Mouse (Mus musculus) erythroblast, embryonic 14.5 days (primary cell): ENCODE measurements around the gene Fbxo33.

Experiments used
- GATA1 ChIP-seq: IDR thresholded peaks from 2 replicates; pipeline ENCODE4 v1.6.1; 2012; ENCODE audit warnings: low read length, inconsistent platforms, mixed read lengths
- TAL1 ChIP-seq: IDR thresholded peaks from 3 replicates; pipeline ENCODE4 v1.6.1; 2012; ENCODE audit warnings: low read length, inconsistent platforms, mixed read lengths

DNA sequence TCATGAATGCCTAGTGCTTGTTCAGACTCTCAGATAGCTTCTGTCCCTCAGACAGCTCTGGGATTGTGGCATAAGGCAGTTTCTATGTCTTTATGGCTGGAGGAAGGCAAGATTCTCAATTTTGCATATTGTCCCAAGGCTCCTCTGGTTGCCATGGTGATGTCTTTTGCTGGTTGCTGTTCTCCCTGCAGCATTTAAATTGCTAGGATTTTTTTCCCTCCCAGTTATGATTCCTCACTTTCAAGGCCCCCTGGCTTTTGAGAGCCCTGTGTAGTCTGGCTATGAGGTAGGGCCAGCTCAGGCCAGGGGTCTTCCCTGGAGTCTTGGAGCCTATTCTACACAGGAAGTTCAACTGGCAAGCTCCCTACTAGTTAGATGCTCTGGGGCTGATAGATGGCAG, 40.8 kb upstream of the Fbxo33 start:
- TF ChIP-seq GATA1 (no peak), TAL1 (no peak)
